Mouse (Mus musculus) megakaryocyte, embryonic 14.5 days (primary cell): ENCODE data around the gene Slc1a2. TPM values are rescaled to one million over a fixed set of nuclear protein-coding genes. Genes with fewer than 3 reads are reported as not detected.

Experiments used
- H3K27me3 ChIP-seq: replicated peaks from 2 replicates; pipeline ENCODE3; 2012; ENCODE audit warnings: inconsistent platforms
- H3K36me3 ChIP-seq: replicated peaks from 2 replicates; pipeline ENCODE3; 2012; ENCODE audit warnings: low read length, inconsistent platforms, mixed read lengths
- H3K4me1 ChIP-seq: 2 replicates; pipeline ENCODE4 v1.6.1; 2012; ENCODE audit warnings: inconsistent platforms
- H3K4me3 ChIP-seq: replicated peaks from 2 replicates; pipeline ENCODE3; 2012; ENCODE audit warnings: moderate library complexity, mild to moderate bottlenecking, inconsistent platforms
- H3K9me3 ChIP-seq: 2 replicates; pipeline ENCODE4 v1.6.1; 2012; ENCODE audit warnings: inconsistent platforms
- FLI1 ChIP-seq: IDR thresholded peaks from 2 replicates; pipeline ENCODE4 v1.6.1; 2012; ENCODE audit warnings: low read length, inconsistent platforms, mixed read lengths
- GATA1 ChIP-seq: IDR thresholded peaks from 3 replicates; pipeline ENCODE4 v1.6.1; 2012; ENCODE audit warnings: mixed read lengths, low read length, inconsistent platforms, borderline replicate concordance
- polyA plus RNA-seq: library from polyadenylated mRNA; stranded (reverse); fragments of >175 nt; gene quantifications from 2 replicates; pipeline ENCODE4 v1.2.3, GENCODE M21; 2012; ENCODE audit warnings: low replicate concordance; ENCODE audit not compliant: insufficient read depth

Gene Slc1a2
- polyA plus RNA-seq, 1 experiment: not detected

DNA sequence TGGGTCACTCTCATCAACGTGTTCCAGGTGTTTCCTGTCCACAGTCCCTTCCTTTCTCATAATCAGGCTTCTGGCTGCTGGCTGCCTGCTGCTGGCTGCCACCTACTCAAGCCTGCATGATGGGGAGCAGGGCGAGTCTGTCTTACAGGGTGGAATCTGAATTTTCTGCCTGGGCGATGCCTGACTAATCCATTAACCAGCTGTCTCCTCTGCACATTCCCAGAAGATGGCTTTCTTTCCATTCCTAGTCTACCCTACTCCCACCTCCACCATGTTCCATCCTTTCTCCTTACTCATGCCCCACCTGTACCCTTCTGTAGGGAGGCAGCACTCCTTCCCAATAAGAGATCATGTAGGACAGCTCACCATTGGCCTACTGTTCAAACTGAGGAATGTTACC is 45.1 kb downstream of the Slc1a2 start:
- TF ChIP-seq GATA1 (no peak), FLI1 (no peak)
- Histone ChIP-seq H3K4me1 (no peaks in the 10 kb centered on the region), H3K27me3 (peaks cover 42% of the 10 kb centered on the region)

DNA sequence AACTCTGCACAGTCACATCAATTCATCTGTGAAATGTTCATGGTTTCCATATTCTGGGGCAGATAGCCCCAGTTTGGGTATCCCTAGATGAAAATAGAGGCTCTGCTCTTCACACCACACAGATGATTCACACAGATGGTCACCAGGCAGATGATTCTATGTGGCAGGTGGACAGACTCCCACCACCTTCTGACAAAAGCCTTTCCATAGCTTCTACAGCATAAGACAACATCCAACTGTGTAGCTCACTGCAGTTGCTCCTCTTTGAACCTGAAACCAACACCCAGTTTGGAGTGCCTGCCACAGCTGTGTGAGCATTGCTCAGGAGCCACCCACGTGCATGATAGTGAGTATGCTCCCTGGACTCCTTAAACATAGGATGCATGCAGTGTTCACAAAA is 46.3 kb downstream of the Slc1a2 start:
- Histone ChIP-seq H3K9me3 (no peaks in the 10 kb centered on the region), H3K36me3 (no peaks in the 10 kb centered on the region), H3K4me1 (no peaks in the 10 kb centered on the region), H3K4me3 (no peak overlapping the region), H3K27me3 (peaks cover 45% of the 10 kb centered on the region)
- TF ChIP-seq FLI1 (no peak), GATA1 (no peak)

More for the DNA sequence above, 45.1 kb downstream of the Slc1a2 start:
- H3K9me3 ChIP-seq: no peaks in the 10 kb centered on the region
- H3K36me3 ChIP-seq: no peaks in the 10 kb centered on the region
- H3K4me3 ChIP-seq: no peak overlapping the region

DNA sequence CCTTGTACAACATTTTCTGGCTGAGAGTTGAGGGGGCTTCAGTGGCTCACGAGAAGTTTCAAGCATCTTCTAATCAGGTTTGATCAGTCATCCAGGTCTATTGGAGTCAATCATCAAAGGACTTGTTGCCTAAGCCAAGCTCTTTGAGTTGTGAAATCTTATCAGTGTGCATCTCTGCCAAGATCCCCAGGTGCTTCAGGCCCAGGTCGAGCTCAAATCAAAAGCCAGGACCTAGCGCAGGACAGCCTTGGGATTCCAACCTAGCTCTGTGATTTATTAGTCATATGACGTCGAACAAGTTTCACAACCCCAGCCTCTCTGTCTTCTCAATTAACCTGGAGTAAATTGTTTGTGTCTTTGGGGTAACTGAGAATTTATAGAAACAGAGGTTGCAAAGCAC is 53.1 kb downstream of the Slc1a2 start:
- H3K36me3 ChIP-seq: no peaks in the 10 kb centered on the region
- H3K9me3 ChIP-seq: no peaks in the 10 kb centered on the region
- H3K4me3 ChIP-seq: no peak overlapping the region
- peaks cover 22% of the 10 kb centered on the region for H3K27me3 ChIP-seq
- 0 out of 2 replicates have a peak, but pooled peaks cover 2% of the 10 kb centered on the region for H3K4me1 ChIP-seq
- TF ChIP-seq GATA1 (no peak), FLI1 (no peak)

DNA sequence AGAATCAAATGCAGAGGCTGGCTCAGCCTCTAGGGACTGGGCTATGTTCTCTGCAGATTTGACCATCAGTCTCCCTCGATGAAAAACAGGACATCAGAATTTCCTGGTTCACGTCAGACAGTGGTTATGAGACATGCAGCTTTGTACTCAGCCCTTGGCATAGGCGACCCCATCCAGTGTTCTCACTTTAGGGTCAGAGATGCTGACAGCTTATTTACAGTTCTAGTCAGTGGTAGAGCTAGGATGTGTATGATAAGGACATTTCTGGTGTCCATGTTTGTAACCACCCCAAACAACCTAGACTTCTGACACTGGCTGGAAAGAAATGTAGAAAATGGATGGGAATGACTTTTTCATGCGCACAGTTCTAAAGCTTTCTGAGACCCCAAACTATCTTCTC is 53.6 kb downstream of the Slc1a2 start:
- no peak overlapping the region for H3K4me3 ChIP-seq

DNA sequence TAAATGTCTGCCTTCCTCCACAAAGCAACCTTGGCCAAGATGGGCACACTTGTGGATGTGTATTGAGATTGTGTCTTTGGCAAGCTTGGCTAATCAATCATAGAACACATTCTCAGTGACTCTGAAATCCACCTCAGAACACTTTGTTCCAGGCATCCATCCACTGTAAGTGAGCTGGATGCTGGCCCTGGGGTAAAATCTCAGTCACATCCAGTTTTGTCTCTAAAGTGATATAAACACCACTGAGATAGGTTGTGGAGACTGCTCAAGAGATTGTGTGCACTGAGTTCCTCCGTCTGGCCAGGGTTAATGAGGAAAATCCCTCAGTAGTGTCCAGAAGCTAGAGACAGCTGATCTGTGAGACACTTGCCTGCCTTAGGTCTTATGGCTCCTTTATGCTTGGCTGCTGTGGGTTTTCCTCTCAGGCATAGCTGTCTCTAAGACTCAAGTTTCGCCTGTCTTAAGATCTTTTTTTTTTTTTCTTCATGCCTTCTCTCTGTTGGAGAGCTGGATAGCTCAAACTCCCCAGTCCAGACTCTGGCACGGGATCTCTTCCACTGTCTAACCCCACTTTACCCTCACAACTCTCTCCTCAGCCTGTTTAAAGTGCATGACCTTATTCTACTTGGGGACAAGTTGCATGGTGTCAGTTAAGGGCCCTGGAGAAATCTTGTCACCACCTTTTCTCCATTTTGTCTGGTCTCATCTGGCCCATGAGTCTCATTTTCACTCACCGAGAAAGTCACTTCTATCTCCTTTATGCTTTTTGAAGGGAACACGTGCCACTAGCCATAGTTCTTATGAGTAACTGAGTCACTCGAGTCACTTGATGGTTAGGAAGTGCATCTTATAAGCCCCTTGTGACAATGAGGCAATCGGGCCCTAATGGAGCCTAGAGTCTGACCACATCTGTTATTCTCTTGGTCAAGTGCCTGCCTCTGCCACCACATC is 54.5 kb downstream of the Slc1a2 start:
- Histone ChIP-seq H3K4me1 (0 out of 2 replicates have a peak, but pooled peaks cover 2% of the 10 kb centered on the region), H3K27me3 (peaks cover 23% of the 10 kb centered on the region), H3K4me3 (no peak overlapping the region), H3K9me3 (no peaks in the 10 kb centered on the region), H3K36me3 (no peaks in the 10 kb centered on the region)
- TF ChIP-seq GATA1 (no peak), FLI1 (no peak)

More for the DNA sequence above, 53.6 kb downstream of the Slc1a2 start:
- H3K27me3 ChIP-seq: peaks cover 21% of the 10 kb centered on the region
- H3K36me3 ChIP-seq: no peaks in the 10 kb centered on the region
- 0 out of 2 replicates have a peak, but pooled peaks cover 2% of the 10 kb centered on the region for H3K4me1 ChIP-seq
- H3K9me3 ChIP-seq: no peaks in the 10 kb centered on the region
- TF ChIP-seq GATA1: no peak
- no peak for TF ChIP-seq FLI1

DNA sequence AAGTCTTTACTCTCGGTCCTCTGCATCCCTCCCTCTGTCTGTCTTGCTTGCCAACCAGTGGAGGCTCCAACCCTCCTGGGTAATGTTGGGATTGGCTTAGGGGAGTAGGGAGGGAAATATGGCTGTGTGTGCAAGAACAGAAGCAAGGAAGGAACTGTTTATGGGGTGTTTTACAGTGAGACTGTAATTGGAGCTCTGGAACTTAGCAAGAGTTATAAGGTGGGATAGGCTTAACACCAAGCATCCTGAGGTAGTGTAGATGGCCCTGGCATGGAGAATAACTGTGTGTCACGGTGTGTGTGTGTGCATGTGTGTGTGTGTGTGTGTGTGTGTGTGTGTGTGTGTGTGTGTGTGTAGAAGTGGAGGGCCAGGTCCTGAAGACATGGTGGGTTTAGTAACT is 55.9 kb downstream of the Slc1a2 start:
- H3K36me3 ChIP-seq: no peaks in the 10 kb centered on the region
- 0 out of 2 replicates have a peak, but pooled peaks cover 2% of the 10 kb centered on the region for H3K4me1 ChIP-seq
- peaks cover 27% of the 10 kb centered on the region for H3K27me3 ChIP-seq
- no peaks in the 10 kb centered on the region for H3K9me3 ChIP-seq
- H3K4me3 ChIP-seq: no peak overlapping the region
- TF ChIP-seq GATA1 (no peak), FLI1 (no peak)

DNA sequence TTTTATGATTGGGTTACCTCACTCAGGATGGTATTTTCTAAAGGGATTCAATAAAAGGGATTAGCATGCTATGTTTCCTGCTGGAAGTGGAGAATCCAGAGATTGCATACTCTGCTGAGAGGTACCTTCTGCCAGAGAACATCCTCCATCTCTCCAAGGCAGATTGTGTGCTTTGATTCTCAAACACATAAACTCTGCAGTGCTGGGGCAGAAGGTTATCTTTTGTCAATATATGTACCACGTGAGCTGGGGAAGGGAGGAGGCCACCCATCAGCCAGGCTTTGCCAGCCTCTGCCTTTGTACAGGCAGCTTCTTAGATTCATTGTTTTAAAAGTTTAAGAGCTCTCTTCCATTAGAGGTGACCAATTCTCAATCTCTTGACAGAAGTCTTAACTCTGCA is 57.3 kb downstream of the Slc1a2 start:
- TF ChIP-seq FLI1 (no peak), GATA1 (no peak)
- Histone ChIP-seq H3K27me3 (peaks cover 20% of the 10 kb centered on the region), H3K4me3 (no peak overlapping the region), H3K36me3 (no peaks in the 10 kb centered on the region), H3K4me1 (0 out of 2 replicates have a peak, but pooled peaks cover 2% of the 10 kb centered on the region), H3K9me3 (0 out of 2 replicates have a peak, but pooled peaks cover under 1% of the 10 kb centered on the region)

DNA sequence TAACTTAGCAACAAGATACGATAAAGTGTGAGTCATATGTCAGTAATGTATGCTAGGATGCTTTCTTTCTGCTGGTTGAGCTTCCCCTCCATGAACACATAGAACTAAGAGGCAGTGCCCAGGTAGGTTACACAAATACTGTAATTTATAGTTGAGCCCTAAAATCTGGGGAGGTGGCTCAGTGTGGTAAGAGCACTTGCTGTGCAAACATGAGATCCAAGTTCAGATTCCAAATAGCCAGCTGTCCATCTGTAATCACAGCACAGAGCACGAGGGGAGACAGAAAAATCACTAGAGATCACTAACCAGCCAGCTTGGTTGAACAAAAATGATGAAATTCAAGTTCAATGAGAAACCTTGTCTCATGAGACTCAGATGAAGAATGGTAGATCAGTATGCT is 63.4 kb downstream of the Slc1a2 start:
- Histone ChIP-seq H3K9me3 (peaks cover 5% of the 10 kb centered on the region; the same call in 1 of the 2 replicates), H3K4me1 (no peaks in the 10 kb centered on the region), H3K27me3 (peaks cover 14% of the 10 kb centered on the region), H3K4me3 (no peak overlapping the region), H3K36me3 (no peaks in the 10 kb centered on the region)
- no peak for TF ChIP-seq GATA1
- no peak for TF ChIP-seq FLI1

DNA sequence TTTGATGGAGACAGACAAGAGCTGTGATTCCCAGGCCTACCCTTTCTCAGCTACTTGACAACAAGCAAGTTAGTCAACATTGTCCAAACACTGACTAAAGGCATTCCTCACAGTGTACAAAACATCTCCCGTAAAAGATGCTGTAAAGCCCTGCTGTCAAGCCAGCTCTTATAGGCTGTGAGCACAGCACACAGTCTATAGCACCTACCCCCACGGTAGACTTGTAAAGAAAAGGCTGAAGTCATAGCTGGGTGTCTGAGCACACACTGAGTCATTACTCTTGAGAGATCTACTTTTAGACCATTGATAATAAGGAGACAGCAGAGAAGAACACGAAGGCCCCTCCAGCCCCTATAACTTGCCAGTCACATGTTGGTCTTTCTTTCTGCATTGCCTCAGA is 66.6 kb downstream of the Slc1a2 start:
- no peaks in the 10 kb centered on the region for H3K4me1 ChIP-seq
- H3K4me3 ChIP-seq: no peak overlapping the region
- peaks cover 19% of the 10 kb centered on the region for H3K27me3 ChIP-seq
- H3K9me3 ChIP-seq: peaks cover 5% of the 10 kb centered on the region; the same call in 1 of the 2 replicates
- TF ChIP-seq FLI1 (no peak), GATA1 (no peak)
- H3K36me3 ChIP-seq: no peaks in the 10 kb centered on the region

DNA sequence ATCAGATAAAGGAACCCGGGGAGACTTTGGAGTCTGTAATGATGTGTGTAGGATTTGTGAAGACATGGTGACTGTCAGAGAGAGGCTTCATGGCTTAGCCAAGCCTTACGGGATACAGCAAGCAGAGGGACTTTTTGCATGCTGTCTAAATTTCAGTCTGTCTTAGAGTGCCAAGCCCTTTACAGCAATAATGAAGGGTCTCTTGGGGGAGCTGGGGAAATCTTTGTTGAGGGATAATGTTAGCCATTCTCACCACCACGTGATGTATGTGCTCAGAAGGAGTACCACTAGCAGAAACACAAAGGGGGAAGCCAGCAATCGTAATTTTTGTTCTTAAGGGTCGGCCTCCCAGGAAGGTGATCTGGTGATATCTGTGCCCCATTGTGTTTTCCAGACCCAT is 71.9 kb downstream of the Slc1a2 start:
- H3K4me1 ChIP-seq: peaks cover 6% of the 10 kb centered on the region
- TF ChIP-seq FLI1 (no peak), GATA1 (no peak)

DNA sequence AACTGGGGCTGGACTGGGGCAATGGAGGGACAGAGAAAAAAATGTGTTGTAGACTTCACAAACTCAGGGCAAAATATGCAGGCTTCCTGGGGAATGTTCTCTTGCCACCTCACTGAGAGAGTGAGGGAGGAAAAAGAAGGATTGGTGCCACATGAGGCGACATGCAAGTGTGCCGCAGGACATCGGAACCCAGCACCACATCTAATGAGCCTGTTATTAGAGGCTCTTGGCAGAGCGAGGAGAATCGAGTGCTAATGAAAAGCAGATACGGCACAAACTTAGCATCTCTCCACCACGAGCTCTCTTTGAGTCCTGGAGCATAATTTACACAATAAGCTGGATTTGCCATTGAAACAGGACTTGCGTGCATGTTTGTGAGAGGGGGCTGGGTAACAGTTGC is 72.3 kb downstream of the Slc1a2 start:
- peaks cover 6% of the 10 kb centered on the region for H3K4me1 ChIP-seq

More for the DNA sequence above, 71.9 kb downstream of the Slc1a2 start:
- peaks cover 34% of the 10 kb centered on the region for H3K27me3 ChIP-seq
- H3K4me3 ChIP-seq: no peak overlapping the region
- no peaks in the 10 kb centered on the region for H3K36me3 ChIP-seq
- no peaks in the 10 kb centered on the region for H3K9me3 ChIP-seq

More for the DNA sequence above, 72.3 kb downstream of the Slc1a2 start:
- no peaks in the 10 kb centered on the region for H3K9me3 ChIP-seq
- no peak for TF ChIP-seq GATA1
- TF ChIP-seq FLI1: no peak
- no peak overlapping the region for H3K4me3 ChIP-seq
- H3K36me3 ChIP-seq: no peaks in the 10 kb centered on the region
- peaks cover 37% of the 10 kb centered on the region for H3K27me3 ChIP-seq
